Mouse (Mus musculus) heart, adult 2 months (tissue): Measurements from ENCODE around the gene Ap1b1.

Experiments
- CTCF ChIP-seq: fragments of 200-600 bp; IDR thresholded peaks from 2 replicates; pipeline ENCODE4 v1.8.1; 2022; ENCODE audit warnings: antibody characterized with exemption, mild to moderate bottlenecking, moderate library complexity
- EP300 ChIP-seq: fragments of 200-500 bp; IDR thresholded peaks from 2 replicates; pipeline ENCODE4 v1.6.1; 2011; ENCODE audit warnings: low read depth, low read length, control low read depth; ENCODE audit not compliant: insufficient read depth
- POLR2A ChIP-seq: fragments of 200-500 bp; IDR thresholded peaks from 2 replicates; pipeline ENCODE4 v1.6.1; 2011; ENCODE audit warnings: mild to moderate bottlenecking, low read depth, low read length, control low read depth; ENCODE audit not compliant: insufficient read depth

DNA sequence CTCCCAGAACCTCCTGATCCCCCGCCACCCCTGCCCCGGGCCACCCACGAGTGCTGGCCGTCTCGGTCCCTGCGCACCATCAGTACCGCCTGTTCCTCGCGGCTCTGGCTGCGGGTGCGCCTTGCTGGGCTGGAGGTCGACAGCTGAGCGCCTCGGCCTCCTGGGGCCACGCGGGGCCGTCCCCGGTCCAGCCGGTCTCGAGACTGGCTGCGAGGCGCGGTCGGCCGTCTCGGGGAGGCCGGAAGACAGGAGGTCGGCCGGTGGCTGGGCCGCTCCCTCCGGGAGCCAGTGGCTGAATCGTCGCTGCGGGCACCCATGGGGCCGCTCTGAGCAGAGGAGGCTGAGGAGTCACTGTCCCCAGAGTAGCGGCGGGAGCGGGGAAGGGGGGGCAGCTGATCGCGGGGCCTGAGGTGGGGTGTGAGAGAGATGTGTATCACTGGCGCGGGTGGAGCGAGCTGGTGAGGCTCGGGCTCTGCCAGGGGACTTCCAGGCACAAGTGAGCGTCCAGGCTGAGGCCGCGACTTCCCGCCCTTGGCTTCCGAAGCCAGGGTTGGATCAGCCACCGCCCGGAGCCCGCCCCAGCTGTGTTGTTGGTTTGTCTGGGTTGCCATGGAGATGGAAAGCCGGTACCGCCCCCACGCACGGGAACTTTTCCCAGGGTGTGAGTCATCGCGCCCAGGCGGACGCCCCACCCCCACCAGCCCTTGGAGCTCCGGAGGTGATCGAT, 75.0 kb downstream of the Ap1b1 start:
- TF ChIP-seq CTCF = no peak
- no peak for TF ChIP-seq POLR2A
- peak; percentile 67; the same call in 1 of the 2 replicates for TF ChIP-seq EP300
